Mouse (Mus musculus) liver, embryonic 16.5 days (tissue): ENCODE measurements at regions not wholly inside any gene's neighbourhood (a gene's known extent, or its start where the extent isn't known, plus 50 kb on each side); places are given as distances from the start of the nearest gene placed in this dataset.

ENCODE experiments used
- ATAC-seq: fragments of 200-750 bp; cut with Nextera tagmentation; 2 replicates; pipeline ENCODE4 v1.8.0; 2017; ENCODE audit warnings: low read depth, mild to moderate bottlenecking, moderate number of reproducible peaks, moderate library complexity
- H3K27ac ChIP-seq: fragments of 300-500 bp; sonication (generic); 2 replicates; pipeline ENCODE4 v1.5.1; 2014; ENCODE audit warnings: mild to moderate bottlenecking, low read length
- H3K27me3 ChIP-seq: fragments of 300-500 bp; sonication (generic); 2 replicates; pipeline ENCODE4 v1.6.1; 2014; ENCODE audit warnings: low read depth, low read length, mixed read lengths; ENCODE audit not compliant: control insufficient read depth, insufficient read depth
- H3K36me3 ChIP-seq: fragments of 300-500 bp; sonication (generic); 2 replicates; pipeline ENCODE4 v1.6.1; 2014; ENCODE audit warnings: mild to moderate bottlenecking; ENCODE audit not compliant: control insufficient read depth, insufficient read depth
- H3K4me1 ChIP-seq: fragments of 300-500 bp; sonication (generic); 2 replicates; pipeline ENCODE4 v1.6.1; 2014; ENCODE audit warnings: low read depth, low read length, mixed read lengths; ENCODE audit not compliant: control insufficient read depth
- H3K4me2 ChIP-seq: fragments of 300-500 bp; sonication (generic); 2 replicates; pipeline ENCODE4 v1.6.1; 2014; ENCODE audit warnings: low read depth, low read length, mixed read lengths
- H3K4me3 ChIP-seq: fragments of 300-500 bp; sonication (generic); 2 replicates; pipeline ENCODE4 v1.5.1; 2014; ENCODE audit warnings: low read depth, mild to moderate bottlenecking, low read length
- H3K9ac ChIP-seq: fragments of 300-500 bp; sonication (generic); 2 replicates; pipeline ENCODE4 v1.6.1; 2014; ENCODE audit warnings: low read depth, low read length
- H3K9me3 ChIP-seq: fragments of 300-500 bp; sonication (generic); replicated peaks from 2 replicates; pipeline ENCODE4 v1.6.1; 2016; ENCODE audit warnings: low read length; ENCODE audit not compliant: control insufficient read depth
- WGBS: fragments of 180-500 bp; shearing (Covaris S2); extraction: QIAGEN DNeasy Blood & Tissue Kit; methylation state at CpG from one replicate; pipeline ENCODE4 v1.1.7; 2014; ENCODE audit not compliant: insufficient replicate concordance; 5-methylcytosine and 5-hydroxymethylcytosine counted together

- no peaks in the 10 kb centered on the region for H3K4me1 ChIP-seq
- H3K27ac ChIP-seq = no peak overlapping the region
- no peak overlapping the region for H3K4me2 ChIP-seq
- no peaks in the 10 kb centered on the region for H3K36me3 ChIP-seq
- H3K4me3 ChIP-seq = no peak overlapping the region
- WGBS = 41% methylated on average over 1 of the region's 1 CpGs
- no peak overlapping the region for H3K9ac ChIP-seq
- H3K27me3 ChIP-seq = no peaks in the 10 kb centered on the region
- peak; percentile 63 for ATAC-seq
- H3K9me3 ChIP-seq = no peaks in the 10 kb centered on the region
Observed at GRCm38 (mm10) chr14:39869218-39869617, 396.3 kb upstream of the Nrg3 start.

DNA sequence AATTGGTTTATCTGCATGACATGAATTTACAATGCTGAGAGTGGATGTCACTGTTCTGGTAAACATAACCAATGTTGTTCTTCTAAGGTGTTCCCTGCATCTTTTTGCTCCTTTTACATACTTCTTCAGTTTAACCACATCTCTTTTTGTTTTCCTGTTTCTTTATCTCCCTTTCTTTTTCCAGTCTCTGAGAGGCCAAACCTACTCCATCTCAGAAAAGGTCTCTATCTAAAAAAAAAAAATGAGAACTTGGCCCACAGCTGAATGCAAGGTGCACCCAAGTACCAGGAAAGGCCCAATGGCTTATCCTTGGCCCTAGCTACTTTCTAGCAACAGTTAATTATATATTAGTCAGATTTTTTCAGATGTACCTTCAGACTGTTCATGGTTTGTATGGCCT is 394.3 kb upstream of the Nrg3 start:
- no peak overlapping the region for H3K4me3 ChIP-seq
- H3K36me3 ChIP-seq = no peaks in the 10 kb centered on the region
- no peak overlapping the region for H3K4me2 ChIP-seq
- ATAC-seq = no peak
- H3K9ac ChIP-seq = no peak overlapping the region
- H3K27ac ChIP-seq = no peak overlapping the region
- H3K9me3 ChIP-seq = no peaks in the 10 kb centered on the region
- H3K4me1 ChIP-seq = no peaks in the 10 kb centered on the region
- no peaks in the 10 kb centered on the region for H3K27me3 ChIP-seq

GRCm38 (mm10) chr14:39860141-39860540 is 387.3 kb upstream of the Nrg3 start:
- Histone ChIP-seq H3K4me2 (no peak overlapping the region), H3K4me1 (no peaks in the 10 kb centered on the region)
- 61% methylated on average over 3 of the region's 3 CpGs for WGBS

GRCm38 (mm10) chr14:39859294-39859693 is 386.4 kb upstream of the Nrg3 start:
- no peak overlapping the region for H3K4me3 ChIP-seq
- H3K4me1 ChIP-seq = no peaks in the 10 kb centered on the region
- H3K9ac ChIP-seq = no peak overlapping the region
- no peaks in the 10 kb centered on the region for H3K9me3 ChIP-seq
- no peaks in the 10 kb centered on the region for H3K27me3 ChIP-seq
- ATAC-seq = no peak
- H3K4me2 ChIP-seq = no peak overlapping the region
- H3K36me3 ChIP-seq = no peaks in the 10 kb centered on the region
- 50% methylated on average over 3 of the region's 3 CpGs for WGBS
- no peak overlapping the region for H3K27ac ChIP-seq

More at GRCm38 (mm10) chr14:39860141-39860540, 387.3 kb upstream of the Nrg3 start:
- Histone ChIP-seq H3K9ac (no peak overlapping the region), H3K27ac (no peak overlapping the region), H3K36me3 (no peaks in the 10 kb centered on the region), H3K27me3 (no peaks in the 10 kb centered on the region), H3K4me3 (no peak overlapping the region), H3K9me3 (no peaks in the 10 kb centered on the region)
- ATAC-seq = no peak

- WGBS = 62% methylated on average over 4 of the region's 4 CpGs
- H3K9me3 ChIP-seq = no peaks in the 10 kb centered on the region
- no peak for ATAC-seq
Observed at GRCm38 (mm10) chr14:39853001-39853400, 380.1 kb upstream of the Nrg3 start.

GRCm38 (mm10) chr14:39852526-39852925 is 379.6 kb upstream of the Nrg3 start:
- H3K27ac ChIP-seq = no peak overlapping the region

More at GRCm38 (mm10) chr14:39853001-39853400, 380.1 kb upstream of the Nrg3 start:
- no peak overlapping the region for H3K9ac ChIP-seq
- no peaks in the 10 kb centered on the region for H3K4me1 ChIP-seq
- no peaks in the 10 kb centered on the region for H3K36me3 ChIP-seq
- no peak overlapping the region for H3K4me2 ChIP-seq
- no peak overlapping the region for H3K27ac ChIP-seq
- H3K4me3 ChIP-seq = no peak overlapping the region
- no peaks in the 10 kb centered on the region for H3K27me3 ChIP-seq

More at GRCm38 (mm10) chr14:39852526-39852925, 379.6 kb upstream of the Nrg3 start:
- no peak overlapping the region for H3K4me2 ChIP-seq
- H3K4me1 ChIP-seq = no peaks in the 10 kb centered on the region
- no peak overlapping the region for H3K9ac ChIP-seq
- H3K9me3 ChIP-seq = no peaks in the 10 kb centered on the region
- H3K27me3 ChIP-seq = no peaks in the 10 kb centered on the region
- H3K4me3 ChIP-seq = no peak overlapping the region
- no peaks in the 10 kb centered on the region for H3K36me3 ChIP-seq
- ATAC-seq = no peak
